Mouse (Mus musculus) thymus, adult 2 months (tissue): ENCODE results near the gene Thegl.

Source experiments
- CTCF ChIP-seq: fragments of 200-500 bp; IDR thresholded peaks from 2 replicates; pipeline ENCODE4 v1.5.1; 2012; ENCODE audit warnings: mild to moderate bottlenecking, control low read depth, low read length, moderate library complexity, borderline replicate concordance; ENCODE audit not compliant: control insufficient read depth, poor library complexity, insufficient read depth; ENCODE audit errors: extremely low read depth
- POLR2A ChIP-seq: fragments of 200-500 bp; IDR thresholded peaks from 2 replicates; pipeline ENCODE4 v1.6.1; 2012; ENCODE audit warnings: mild to moderate bottlenecking, low read length, control low read depth, moderate library complexity; ENCODE audit not compliant: control insufficient read depth, poor library complexity, insufficient read depth; ENCODE audit errors: extremely low read depth

DNA sequence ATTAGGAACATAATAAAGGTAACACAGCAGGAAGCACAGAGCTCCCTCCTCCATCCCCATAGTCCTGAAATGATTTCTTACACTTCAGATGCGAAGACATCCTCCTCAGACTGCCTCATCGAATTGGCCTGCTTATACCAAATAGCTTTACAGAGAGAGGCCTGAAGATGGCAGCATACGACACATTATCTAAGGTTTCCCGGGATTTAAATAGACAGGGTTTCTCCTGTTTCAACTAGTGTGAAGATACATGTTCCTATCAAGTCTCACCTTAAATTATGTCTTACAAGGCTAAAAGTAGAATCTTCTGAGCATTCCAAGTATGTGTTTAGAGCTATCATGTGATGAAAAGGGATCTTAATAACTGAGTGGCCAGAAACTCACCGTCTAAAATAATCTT lies 17.4 kb upstream of the Thegl start:
- TF ChIP-seq POLR2A = no peak
- TF ChIP-seq CTCF = no peak
